Mouse (Mus musculus): ENCODE results near the gene Dedd2.
"Not testable (repeated sequence)": the region's sequence is repeated elsewhere in the genome, so short reads cannot be mapped to it uniquely, and the experiment has no call there.

Gene Dedd2

GRCm38 (mm10) chr7:25220457-25221101 lies at the start of gene Dedd2:
Gene Dedd2 (minus strand): TSS chr7:25220615.
- peak; percentile 34 for DNase-seq (ENCODE audit: low spot score)

- no peak for DNase-seq (ENCODE audit: low spot score)
Observed at GRCm38 (mm10) chr7:25269545-25270271, 49.3 kb upstream of the Dedd2 start.

DNA sequence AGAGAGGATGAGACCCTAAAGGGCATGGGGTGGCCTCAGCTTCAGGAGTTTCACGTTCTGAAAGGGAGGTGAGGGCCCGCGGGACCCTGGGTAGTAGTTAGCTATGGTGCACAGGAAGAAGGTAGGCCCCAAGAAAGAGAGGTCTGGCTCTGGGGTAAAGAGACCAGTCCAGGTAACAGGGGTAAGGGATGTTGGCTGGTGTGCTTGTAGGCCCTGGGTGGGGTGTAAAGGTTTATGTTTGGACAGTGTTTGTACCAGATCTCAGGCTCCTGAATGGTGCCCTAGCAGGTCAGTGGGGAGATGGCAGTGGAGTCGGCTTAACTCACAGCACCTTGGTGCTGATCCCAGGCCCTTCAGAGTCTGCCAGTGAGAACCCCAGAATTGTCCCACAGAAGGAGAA lies 48.6 kb upstream of the Dedd2 start:
- no peak for DNase-seq (ENCODE audit: low spot score)

DNA sequence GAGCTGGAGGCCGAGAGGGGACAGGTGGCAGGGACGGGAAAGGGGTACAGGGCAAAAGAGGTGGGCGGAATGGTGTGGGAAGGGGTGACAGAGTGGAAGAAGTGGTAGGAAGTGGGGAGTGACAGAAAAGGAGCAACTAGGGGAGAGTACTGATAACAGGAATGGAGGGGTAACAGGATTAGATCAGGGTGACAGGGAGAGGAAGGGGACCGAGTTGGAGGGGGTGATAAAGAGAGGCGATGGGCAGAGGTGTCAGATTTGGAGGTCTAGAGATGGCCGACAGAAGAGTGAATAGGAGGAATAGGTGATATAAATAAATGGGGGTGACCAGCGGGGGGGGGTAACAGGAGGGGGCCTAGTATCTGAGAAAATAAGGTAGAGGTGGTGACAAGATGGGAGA lies 48.2 kb upstream of the Dedd2 start:
- no peak for DNase-seq (ENCODE audit: low spot score)

GRCm38 (mm10) chr7:25267751-25268463 lies 47.5 kb upstream of the Dedd2 start:
- peak; percentile 100 for DNase-seq (ENCODE audit: low spot score)

- DNase-seq (ENCODE audit: low spot score): peak; percentile 100
Observed at GRCm38 (mm10) chr7:25267301-25267750, 46.9 kb upstream of the Dedd2 start, which contains the start of gene Cic. Gene Cic (plus strand): TSS chr7:25267704.

- DNase-seq (ENCODE audit: low spot score): no peak
Observed at GRCm38 (mm10) chr7:25266180-25266962, 46.0 kb upstream of the Dedd2 start.

DNA sequence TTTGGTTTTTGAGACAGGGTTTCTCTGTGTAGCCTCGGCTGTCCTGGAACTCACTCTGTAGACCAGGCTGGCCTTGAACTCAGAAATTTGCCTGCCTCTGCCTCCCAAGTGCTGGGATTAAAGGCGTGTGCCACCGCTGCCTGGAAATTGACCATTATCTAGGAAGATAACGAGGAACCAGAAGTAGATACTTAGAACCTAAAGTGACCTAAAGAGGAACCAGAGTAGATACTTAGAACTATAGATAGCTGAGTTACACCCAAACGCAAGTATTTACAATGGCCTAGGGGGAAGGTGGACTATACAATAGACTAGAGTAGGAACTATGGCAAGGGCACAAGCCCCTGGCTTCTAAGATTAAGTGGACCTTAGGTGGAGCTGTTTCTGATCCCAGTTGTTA lies 45.3 kb upstream of the Dedd2 start:
- DNase-seq (ENCODE audit: low spot score): not testable (repeated sequence)

- DNase-seq (ENCODE audit: low spot score): no peak
Observed at GRCm38 (mm10) chr7:25263968-25264870, 43.8 kb upstream of the Dedd2 start.

DNA sequence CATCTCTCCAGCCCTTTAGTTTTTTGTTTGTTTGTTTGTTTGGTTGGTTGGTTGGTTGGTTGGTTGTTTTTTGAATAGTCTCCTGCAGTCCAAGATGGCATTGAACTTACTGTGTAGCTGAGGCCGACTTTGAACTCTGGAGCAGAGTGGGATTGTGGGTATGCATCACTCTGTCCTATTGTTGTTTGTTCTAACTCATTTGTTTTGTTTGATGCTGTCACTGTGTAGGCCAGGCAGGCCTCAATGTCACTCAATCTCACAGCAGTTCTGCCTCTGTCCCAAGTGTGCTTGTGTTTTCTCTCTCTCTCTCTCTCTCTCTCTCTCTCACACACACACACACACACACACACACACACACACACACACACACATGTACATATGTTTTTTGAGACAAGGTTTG lies 41.5 kb upstream of the Dedd2 start:
- no peak for DNase-seq (ENCODE audit: low spot score)

DNA sequence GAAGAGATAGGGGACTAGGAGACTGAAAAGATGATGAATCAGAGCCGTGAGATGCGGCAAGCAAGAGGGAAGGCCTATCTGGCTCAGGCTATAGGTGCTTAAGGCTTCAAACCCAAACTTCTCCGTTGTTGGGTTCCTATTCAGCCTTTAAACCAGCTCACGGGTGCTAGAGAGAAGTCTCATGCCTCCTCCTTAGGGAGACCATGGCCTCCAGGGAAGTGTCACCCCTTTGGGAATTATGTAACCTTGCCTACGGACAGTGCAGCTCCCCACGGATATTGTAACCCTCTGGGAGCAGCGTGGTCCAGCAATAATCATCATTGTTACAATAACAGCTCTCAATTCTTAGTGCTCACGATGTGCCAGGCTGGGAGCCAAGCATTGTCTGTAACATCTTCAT lies 31.4 kb upstream of the Dedd2 start:
- no peak for DNase-seq (ENCODE audit: low spot score)

GRCm38 (mm10) chr7:25251071-25251791 lies 30.8 kb upstream of the Dedd2 start:
- no peak for DNase-seq (ENCODE audit: low spot score)

DNA sequence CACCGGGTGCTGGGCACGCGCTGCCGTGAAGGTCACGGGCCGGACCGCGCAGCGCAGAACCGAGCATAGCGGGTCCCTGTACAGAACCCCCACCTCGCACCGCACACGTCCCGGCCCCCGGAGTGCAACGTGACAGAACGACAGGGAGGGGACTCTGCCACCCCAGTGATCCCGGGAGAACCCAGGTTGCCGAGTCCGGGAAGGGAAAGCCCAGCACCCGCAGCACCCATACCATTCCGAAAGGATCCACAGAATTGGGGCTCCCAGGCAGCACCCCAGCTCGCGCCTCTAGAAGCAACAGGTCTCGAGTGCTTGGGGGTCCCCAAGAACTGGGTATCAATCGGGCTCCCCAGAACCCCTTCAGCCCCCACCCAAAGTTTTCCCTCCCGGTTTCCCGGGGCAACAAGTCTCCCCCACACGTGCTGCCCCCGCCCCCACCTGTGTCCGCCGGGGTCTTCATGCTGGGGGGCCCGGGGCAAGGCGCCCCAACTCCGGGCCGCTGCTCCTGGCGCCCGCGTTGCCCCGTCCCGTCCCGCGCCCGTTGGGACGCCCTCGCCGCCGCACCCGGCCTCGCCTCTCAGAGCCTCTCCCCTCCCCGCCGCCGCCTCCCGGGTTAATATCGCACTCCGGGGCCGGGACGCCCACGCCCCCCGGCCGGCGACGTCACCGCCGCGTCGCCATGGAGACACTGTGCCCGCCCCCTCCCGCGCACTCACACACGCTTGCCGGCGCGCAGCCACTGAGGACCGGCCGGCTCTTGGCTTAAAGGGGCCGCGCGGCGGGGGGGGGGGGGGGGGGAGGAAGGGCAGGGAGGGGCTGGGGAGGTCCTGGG lies 29.9 kb upstream of the Dedd2 start, which contains the start of gene Erf:
TSS of gene Erf (minus strand) at position 621 of the 832 bp plus-strand sequence.
- peak; percentile 94 for DNase-seq (ENCODE audit: low spot score)

DNA sequence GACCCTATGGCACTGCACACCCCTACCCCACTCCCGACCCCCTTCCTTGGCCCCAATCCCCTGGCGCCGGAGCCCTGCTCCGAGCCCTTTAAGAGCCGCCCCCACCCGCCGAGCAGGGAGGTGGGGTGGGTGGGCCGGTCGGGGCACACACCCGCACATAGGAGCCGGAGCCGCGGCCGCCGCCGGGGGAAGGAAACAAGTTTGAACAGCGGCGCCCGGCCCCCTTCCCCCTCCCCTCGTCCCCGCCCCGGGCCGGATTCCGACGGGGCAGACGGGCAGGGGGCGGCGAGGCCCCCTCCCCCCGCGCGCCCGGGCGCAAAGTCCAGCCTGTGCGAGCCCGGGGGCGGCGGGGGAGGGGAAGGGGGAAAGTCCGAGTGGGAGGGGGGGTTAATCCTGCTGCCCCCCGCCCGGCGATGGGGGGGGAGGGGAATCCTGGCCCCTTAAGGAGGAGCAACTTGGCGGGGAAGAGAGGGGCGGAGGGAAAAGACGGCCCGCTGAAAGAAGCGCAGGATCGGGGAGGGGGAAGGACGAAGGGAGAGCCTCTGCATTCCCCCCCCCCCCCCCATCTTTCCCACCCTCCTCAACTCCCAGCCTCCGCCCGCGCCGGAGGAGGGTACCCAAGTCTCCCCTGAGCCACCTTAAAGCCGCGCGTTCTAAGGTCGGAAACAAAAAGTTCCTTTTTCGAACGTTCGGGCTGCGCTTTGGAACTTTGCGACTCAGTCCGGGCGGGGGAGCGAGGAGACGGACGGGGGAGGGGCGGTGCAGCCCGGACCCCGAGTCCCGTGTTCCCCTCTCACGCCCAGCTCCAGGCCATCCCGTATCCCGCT lies 29.1 kb upstream of the Dedd2 start:
- peak; percentile 76 for DNase-seq (ENCODE audit: low spot score)

DNA sequence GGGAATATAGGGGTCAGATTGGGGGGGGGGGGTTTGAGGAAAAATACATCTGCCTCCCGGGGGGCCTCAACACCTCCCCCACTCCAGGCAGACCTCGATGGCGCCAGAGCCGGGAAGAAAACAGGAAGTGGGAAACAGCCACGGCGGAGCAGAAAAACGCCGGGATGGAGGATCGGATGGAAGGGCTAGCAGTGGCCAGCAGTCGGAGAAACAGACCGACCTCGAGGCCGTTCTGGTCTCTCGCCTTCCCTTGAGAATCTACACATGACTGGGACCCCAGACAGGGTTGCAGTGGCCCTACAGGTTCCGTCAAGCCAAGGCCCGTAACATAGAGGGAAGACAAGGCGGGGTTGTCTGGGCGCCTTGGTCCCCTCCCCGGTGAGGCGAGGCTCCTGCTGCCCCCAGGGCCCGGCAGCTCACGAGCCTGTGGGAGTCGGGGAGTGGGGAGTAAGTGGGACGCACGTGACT lies 28.5 kb upstream of the Dedd2 start:
- DNase-seq (ENCODE audit: low spot score): no peak

DNA sequence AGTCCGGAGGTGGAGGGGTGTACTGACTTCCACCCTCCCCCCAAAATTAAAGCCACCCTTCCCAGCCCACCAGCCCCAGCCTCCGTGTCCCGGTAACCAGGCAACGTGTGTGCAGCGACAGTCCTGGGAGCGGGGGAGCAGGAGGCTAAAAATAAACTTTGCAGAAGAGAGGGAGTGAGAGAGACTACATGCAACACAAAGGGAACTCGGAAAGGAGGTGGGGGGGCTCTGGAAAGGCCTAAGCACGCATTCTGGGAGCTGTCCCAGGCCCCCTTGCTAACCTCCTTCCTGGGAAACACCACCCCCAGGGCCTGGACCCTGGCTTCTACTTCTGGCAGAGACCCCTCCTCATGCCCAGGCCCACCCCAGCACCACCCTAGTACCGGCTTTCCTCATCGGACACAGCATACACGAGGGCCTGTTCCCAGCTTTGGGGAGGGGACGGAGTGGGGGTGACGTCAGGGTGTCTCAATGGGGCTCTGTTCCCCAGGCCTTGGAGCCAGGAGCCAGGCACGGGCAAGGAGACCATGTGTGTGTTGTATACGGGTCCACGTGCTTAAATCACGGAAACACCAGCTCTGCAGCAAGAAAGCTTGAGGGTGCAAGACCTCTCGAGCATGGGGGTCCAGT lies 27.7 kb upstream of the Dedd2 start:
- DNase-seq (ENCODE audit: low spot score): no peak

DNA sequence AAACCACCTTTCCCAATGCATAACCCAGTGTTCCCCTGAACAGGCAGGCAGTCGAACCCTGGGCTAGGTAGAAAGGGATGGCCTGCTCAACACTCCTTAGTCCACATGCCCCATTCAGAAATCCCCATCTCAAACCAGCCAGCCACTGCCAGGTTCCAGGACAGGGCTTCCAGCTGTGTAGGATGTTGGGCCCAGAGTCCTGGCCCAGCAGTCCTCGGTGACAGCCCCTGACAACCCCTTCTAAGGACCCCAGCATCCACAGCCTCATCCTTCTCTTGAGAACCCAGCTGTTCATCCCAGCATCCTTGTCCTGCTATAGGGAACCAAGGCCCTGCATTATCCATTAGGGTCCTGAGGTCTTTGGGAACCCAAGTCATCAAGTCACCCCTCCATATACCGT lies 27.1 kb upstream of the Dedd2 start:
- no peak for DNase-seq (ENCODE audit: low spot score)

GRCm38 (mm10) chr7:25246759-25247137 lies 26.3 kb upstream of the Dedd2 start:
- no peak for DNase-seq (ENCODE audit: low spot score)

All from lung, postnatal 25 days (tissue).